Mouse (Mus musculus): Measurements from ENCODE around the gene Slc5a11. TPM values are rescaled to one million over a fixed set of nuclear protein-coding genes. Genes with fewer than 3 reads are reported as not detected.

The Slc5a11 gene
- polyA plus RNA-seq, 1 experiment from 2014 or later: 5.0 TPM

DNA sequence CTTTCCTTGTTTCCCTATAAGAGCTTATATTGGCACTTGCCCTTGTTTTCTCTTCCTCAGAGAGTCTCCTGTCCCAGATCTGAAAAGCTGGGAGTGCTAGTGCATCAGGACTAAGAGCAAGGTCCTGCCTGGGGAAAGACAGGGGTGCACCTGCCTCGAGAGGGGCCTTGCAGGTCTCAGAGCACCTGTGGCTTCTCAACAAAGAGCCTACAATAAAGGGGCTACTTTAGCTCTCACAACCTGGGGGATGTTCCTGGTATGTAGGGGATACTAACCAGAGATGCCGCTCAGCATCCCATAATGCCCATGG lies 6.0 kb downstream of the Slc5a11 start:
- no peaks in the 10 kb centered on the region for H3K9me3 ChIP-seq (ENCODE audit: low read length)
- no peak for ATAC-seq (ENCODE audit: low FRiP score, low TSS enrichment)
- H3K4me3 ChIP-seq (ENCODE audit: low read length): no peak overlapping the region
- H3K4me2 ChIP-seq (replicated peaks; ENCODE audit: low read depth, low read length): no peak overlapping the region
- no peaks in the 10 kb centered on the region for H3K27me3 ChIP-seq (ENCODE audit: insufficient read depth, low read length)
- no peaks in the 10 kb centered on the region for H3K36me3 ChIP-seq (ENCODE audit: insufficient read depth, low read length)
- H3K9ac ChIP-seq (replicated peaks; ENCODE audit: low read length): no peak overlapping the region
- H3K4me1 ChIP-seq (ENCODE audit: insufficient read depth, low read length): peaks cover 17% of the 10 kb centered on the region
- H3K27ac ChIP-seq (ENCODE audit: low read length): no peak overlapping the region; the same call in 1 of the 2 replicates
- WGBS: 57% methylated on average over 2 of the region's 2 CpGs

DNA sequence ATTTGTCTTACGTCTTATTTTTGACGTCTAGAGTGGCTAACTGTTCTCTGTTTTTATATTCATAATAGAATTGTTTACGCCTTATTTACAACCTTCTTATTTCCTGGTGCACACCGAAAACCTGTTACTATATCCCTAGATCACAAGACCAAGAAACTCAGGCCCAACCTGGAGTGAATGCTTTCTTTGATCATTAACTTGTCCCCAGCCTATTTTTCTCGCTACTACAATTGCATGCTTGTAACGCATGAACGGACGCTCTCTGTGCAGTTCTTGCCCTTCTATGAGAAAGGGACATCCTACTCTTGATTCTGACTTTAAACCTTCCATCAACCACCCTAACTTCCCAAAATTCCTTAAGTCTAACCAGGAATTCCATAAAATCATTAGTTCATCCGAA lies 9.5 kb downstream of the Slc5a11 start:
- no peak overlapping the region for H3K4me2 ChIP-seq (replicated peaks; ENCODE audit: low read depth, low read length)
- no peak overlapping the region for H3K9ac ChIP-seq (replicated peaks; ENCODE audit: low read length)
- no peak overlapping the region for H3K4me3 ChIP-seq (ENCODE audit: low read length)
- WGBS: 57% methylated on average over 9 of the region's 9 CpGs
- ATAC-seq (ENCODE audit: low FRiP score, low TSS enrichment): no peak
- H3K27ac ChIP-seq (ENCODE audit: low read length): no peak overlapping the region
- no peaks in the 10 kb centered on the region for H3K9me3 ChIP-seq (ENCODE audit: low read length)
- peaks cover 17% of the 10 kb centered on the region for H3K4me1 ChIP-seq (ENCODE audit: insufficient read depth, low read length)
- no peaks in the 10 kb centered on the region for H3K27me3 ChIP-seq (ENCODE audit: insufficient read depth, low read length)
- H3K36me3 ChIP-seq (ENCODE audit: insufficient read depth, low read length): no peaks in the 10 kb centered on the region

DNA sequence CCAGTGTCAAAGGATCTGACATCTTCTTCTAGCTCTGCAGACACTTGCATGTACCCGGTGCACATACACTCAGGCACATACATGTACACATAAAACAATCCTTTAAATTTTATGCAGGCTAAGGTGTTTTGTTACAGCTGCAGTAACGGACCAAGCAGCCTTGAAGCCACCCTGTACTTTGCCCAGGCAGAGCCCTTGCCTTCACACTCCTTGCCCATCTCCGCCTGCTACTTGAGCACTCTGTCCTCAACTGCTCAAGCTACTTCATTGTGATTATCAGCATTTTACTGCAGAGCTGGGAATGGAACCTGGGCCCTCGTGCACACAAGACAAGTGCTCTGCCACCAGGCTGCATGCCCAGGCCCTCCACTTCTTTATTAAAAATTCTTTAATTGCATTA lies 10.6 kb downstream of the Slc5a11 start:
- H3K4me1 ChIP-seq (ENCODE audit: insufficient read depth, low read length): peaks cover 12% of the 10 kb centered on the region
- H3K27ac ChIP-seq (ENCODE audit: low read length): no peak overlapping the region
- H3K9me3 ChIP-seq (ENCODE audit: low read length): no peaks in the 10 kb centered on the region
- H3K36me3 ChIP-seq (ENCODE audit: insufficient read depth, low read length): no peaks in the 10 kb centered on the region
- H3K9ac ChIP-seq (replicated peaks; ENCODE audit: low read length): no peak overlapping the region
- WGBS: 77% methylated on average over 4 of the region's 4 CpGs
- ATAC-seq (ENCODE audit: low FRiP score, low TSS enrichment): no peak
- no peak overlapping the region for H3K4me2 ChIP-seq (replicated peaks; ENCODE audit: low read depth, low read length)
- no peak overlapping the region for H3K4me3 ChIP-seq (ENCODE audit: low read length)
- H3K27me3 ChIP-seq (ENCODE audit: insufficient read depth, low read length): no peaks in the 10 kb centered on the region

DNA sequence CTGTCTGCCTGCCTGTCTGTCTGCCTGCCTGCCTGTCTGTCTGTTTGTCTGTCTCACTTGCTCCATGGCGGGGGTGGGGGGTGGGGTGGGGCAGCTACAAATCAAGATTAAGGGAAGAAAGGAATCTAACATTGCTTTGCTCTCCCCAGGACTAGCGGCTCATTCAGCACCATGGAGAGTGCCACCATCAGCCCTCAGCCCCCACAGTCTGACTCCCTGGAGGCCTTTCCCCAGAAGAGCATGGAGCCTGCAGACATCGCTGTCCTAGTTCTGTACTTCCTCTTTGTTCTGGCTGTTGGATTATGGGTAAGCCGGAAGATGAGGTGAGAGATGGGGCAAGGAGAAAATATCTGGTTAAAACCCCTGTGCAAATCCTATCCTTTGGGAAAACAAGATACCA lies 20.9 kb downstream of the Slc5a11 start:
- H3K27me3 ChIP-seq (ENCODE audit: insufficient read depth, low read length): no peaks in the 10 kb centered on the region
- no peak for ATAC-seq (ENCODE audit: low FRiP score, low TSS enrichment)

DNA sequence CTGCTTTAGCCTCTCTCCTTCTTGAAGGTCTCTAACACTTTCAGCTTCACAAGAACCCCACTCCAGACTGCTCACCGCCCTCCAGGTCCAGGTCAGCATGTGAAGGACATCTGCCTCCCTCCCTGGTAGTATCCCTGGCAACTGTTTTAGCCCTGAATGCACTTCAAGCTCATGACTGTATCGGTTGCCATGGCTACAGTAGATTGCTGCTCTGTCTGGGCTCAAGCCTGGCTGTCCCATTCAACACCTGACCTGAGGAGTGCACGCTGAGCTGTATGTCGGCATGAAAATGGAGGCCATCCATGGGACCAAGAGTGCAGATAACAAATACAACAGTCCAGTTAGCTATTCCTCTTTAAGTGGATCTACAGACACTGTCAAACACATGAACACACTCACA lies 24.0 kb downstream of the Slc5a11 start:
- WGBS: 78% methylated on average over 4 of the region's 4 CpGs

More for the DNA sequence above, 20.9 kb downstream of the Slc5a11 start:
- no peak overlapping the region for H3K9ac ChIP-seq (replicated peaks; ENCODE audit: low read length)
- H3K27ac ChIP-seq (ENCODE audit: low read length): no peak overlapping the region
- H3K4me3 ChIP-seq (ENCODE audit: low read length): no peak overlapping the region
- H3K4me2 ChIP-seq (replicated peaks; ENCODE audit: low read depth, low read length): no peak overlapping the region
- no peaks in the 10 kb centered on the region for H3K4me1 ChIP-seq (ENCODE audit: insufficient read depth, low read length)
- no peaks in the 10 kb centered on the region for H3K9me3 ChIP-seq (ENCODE audit: low read length)
- 21% methylated on average over 4 of the region's 4 CpGs for WGBS
- H3K36me3 ChIP-seq (ENCODE audit: insufficient read depth, low read length): no peaks in the 10 kb centered on the region

DNA sequence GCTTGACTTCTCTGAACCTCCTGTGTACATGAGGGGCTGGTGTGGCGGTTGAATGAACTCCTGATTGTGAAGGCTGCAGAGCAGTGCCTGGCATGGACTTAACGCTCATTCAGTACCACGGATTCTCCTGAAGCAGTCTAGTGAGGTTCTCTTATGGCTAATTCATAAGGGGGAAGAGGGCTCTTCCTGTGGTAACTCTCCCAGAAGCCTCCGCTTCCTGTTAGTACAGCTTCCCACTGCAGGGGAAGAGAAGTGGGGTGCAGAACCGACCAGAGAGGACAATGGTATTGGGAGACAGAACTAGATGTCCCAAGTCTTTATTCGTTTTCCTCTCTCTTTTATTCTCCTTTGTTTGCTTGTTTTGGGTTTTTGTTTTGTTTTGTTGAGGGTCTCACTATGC lies 25.5 kb downstream of the Slc5a11 start:
- H3K4me3 ChIP-seq (ENCODE audit: low read length): no peak overlapping the region
- ATAC-seq (ENCODE audit: low FRiP score, low TSS enrichment): no peak
- H3K36me3 ChIP-seq (ENCODE audit: insufficient read depth, low read length): no peaks in the 10 kb centered on the region
- H3K4me2 ChIP-seq (replicated peaks; ENCODE audit: low read depth, low read length): no peak overlapping the region
- no peaks in the 10 kb centered on the region for H3K9me3 ChIP-seq (ENCODE audit: low read length)
- WGBS: 68% methylated on average over 6 of the region's 6 CpGs
- H3K4me1 ChIP-seq (ENCODE audit: insufficient read depth, low read length): no peaks in the 10 kb centered on the region
- no peak overlapping the region for H3K9ac ChIP-seq (replicated peaks; ENCODE audit: low read length)
- no peak overlapping the region for H3K27ac ChIP-seq (ENCODE audit: low read length)
- no peaks in the 10 kb centered on the region for H3K27me3 ChIP-seq (ENCODE audit: insufficient read depth, low read length)

More for the DNA sequence above, 24.0 kb downstream of the Slc5a11 start:
- no peaks in the 10 kb centered on the region for H3K4me1 ChIP-seq (ENCODE audit: insufficient read depth, low read length)
- no peak overlapping the region for H3K4me2 ChIP-seq (replicated peaks; ENCODE audit: low read depth, low read length)
- no peak overlapping the region for H3K9ac ChIP-seq (replicated peaks; ENCODE audit: low read length)
- no peak overlapping the region for H3K27ac ChIP-seq (ENCODE audit: low read length)
- H3K9me3 ChIP-seq (ENCODE audit: low read length): no peaks in the 10 kb centered on the region
- no peaks in the 10 kb centered on the region for H3K27me3 ChIP-seq (ENCODE audit: insufficient read depth, low read length)
- H3K36me3 ChIP-seq (ENCODE audit: insufficient read depth, low read length): no peaks in the 10 kb centered on the region
- no peak for ATAC-seq (ENCODE audit: low FRiP score, low TSS enrichment)
- no peak overlapping the region for H3K4me3 ChIP-seq (ENCODE audit: low read length)

DNA sequence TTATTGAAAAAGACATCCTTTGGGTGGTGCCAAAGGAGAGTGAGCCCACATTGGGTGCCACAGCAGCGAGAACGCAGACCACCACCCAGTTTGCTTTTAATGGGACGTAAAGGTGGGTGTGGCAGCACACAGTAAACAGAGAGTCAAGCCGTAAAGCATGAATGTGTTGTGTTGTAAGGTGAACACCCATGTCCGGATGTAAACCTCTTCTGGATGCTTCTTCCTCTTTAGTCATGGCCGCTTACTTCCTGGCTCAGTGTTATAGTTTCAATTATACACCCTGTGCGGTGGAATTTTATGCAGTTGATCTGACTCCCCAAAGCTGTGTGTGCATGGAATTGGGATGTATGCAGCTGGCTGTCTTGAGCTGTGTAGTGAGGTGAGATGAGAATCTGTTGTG lies 27.7 kb downstream of the Slc5a11 start:
- H3K27ac ChIP-seq (ENCODE audit: low read length): no peak overlapping the region
- no peak overlapping the region for H3K4me2 ChIP-seq (replicated peaks; ENCODE audit: low read depth, low read length)
- no peaks in the 10 kb centered on the region for H3K36me3 ChIP-seq (ENCODE audit: insufficient read depth, low read length)
- 73% methylated on average over 7 of the region's 7 CpGs for WGBS
- H3K9ac ChIP-seq (replicated peaks; ENCODE audit: low read length): no peak overlapping the region
- H3K4me3 ChIP-seq (ENCODE audit: low read length): no peak overlapping the region
- H3K4me1 ChIP-seq (ENCODE audit: insufficient read depth, low read length): no peaks in the 10 kb centered on the region
- ATAC-seq (ENCODE audit: low FRiP score, low TSS enrichment): no peak
- no peaks in the 10 kb centered on the region for H3K9me3 ChIP-seq (ENCODE audit: low read length)
- no peaks in the 10 kb centered on the region for H3K27me3 ChIP-seq (ENCODE audit: insufficient read depth, low read length)

DNA sequence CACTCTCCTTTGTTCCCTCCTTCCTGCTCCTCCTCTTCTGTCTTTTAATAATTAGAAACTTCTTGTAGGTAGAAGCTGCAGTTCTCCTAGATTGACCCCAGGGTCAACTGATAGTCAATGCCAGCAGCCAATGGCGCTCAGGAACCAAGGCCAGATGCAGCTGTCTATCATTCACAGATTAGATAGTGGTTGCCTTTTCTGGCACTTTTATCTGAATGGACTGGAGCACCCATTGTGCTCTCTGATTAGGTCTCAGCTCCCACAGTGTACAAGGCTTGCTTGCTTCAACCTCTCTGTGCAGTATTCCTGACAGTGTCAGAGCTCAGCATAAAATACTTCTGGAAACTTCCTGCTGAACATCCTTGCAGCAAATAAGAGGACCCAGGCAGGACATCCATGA lies 30.3 kb downstream of the Slc5a11 start:
- Histone ChIP-seq H3K4me2 (replicated peaks; ENCODE audit: low read depth, low read length) (no peak overlapping the region), H3K36me3 (ENCODE audit: insufficient read depth, low read length) (no peaks in the 10 kb centered on the region), H3K9me3 (ENCODE audit: low read length) (no peaks in the 10 kb centered on the region), H3K27ac (ENCODE audit: low read length) (no peak overlapping the region), H3K27me3 (ENCODE audit: insufficient read depth, low read length) (no peaks in the 10 kb centered on the region), H3K9ac (replicated peaks; ENCODE audit: low read length) (no peak overlapping the region), H3K4me1 (ENCODE audit: insufficient read depth, low read length) (no peaks in the 10 kb centered on the region), H3K4me3 (ENCODE audit: low read length) (no peak overlapping the region)
- ATAC-seq (ENCODE audit: low FRiP score, low TSS enrichment): no peak
- 79% methylated on average over 1 of the region's 1 CpGs for WGBS

DNA sequence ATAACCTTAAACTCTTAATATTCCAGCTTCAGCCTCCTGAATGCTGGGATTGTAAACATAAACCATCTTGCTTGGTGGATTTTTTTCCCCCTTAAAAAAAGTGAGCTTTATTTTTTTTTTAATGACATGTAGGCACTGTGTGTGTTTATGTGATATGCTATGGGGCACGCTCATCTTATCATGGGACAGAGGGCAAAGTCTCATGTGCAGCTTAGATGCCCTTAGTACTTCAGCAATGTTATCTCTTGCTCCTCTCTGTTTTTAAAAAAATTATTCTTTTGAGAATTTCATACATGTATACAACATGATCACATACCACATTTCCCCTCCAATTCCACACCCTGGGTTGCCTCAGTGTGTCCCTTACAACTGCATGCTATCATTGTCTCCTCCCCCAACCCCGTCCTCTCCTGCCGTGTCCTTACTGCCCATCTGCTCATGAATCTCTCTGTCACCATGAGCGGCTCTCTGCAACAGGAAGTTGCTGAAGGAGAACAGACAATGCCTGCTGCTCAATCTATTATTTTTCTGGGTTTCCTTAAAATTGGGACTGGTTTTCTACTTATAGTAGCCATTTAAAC lies 32.0 kb downstream of the Slc5a11 start:
- WGBS: 26% methylated on average over 4 of the region's 4 CpGs
- Histone ChIP-seq H3K36me3 (ENCODE audit: insufficient read depth, low read length) (no peaks in the 10 kb centered on the region), H3K9ac (replicated peaks; ENCODE audit: low read length) (no peak overlapping the region), H3K27me3 (ENCODE audit: insufficient read depth, low read length) (no peaks in the 10 kb centered on the region), H3K4me1 (ENCODE audit: insufficient read depth, low read length) (no peaks in the 10 kb centered on the region), H3K4me2 (replicated peaks; ENCODE audit: low read depth, low read length) (no peak overlapping the region), H3K27ac (ENCODE audit: low read length) (no peak overlapping the region), H3K9me3 (ENCODE audit: low read length) (no peaks in the 10 kb centered on the region), H3K4me3 (ENCODE audit: low read length) (no peak overlapping the region)
- ATAC-seq (ENCODE audit: low FRiP score, low TSS enrichment): no peak

DNA sequence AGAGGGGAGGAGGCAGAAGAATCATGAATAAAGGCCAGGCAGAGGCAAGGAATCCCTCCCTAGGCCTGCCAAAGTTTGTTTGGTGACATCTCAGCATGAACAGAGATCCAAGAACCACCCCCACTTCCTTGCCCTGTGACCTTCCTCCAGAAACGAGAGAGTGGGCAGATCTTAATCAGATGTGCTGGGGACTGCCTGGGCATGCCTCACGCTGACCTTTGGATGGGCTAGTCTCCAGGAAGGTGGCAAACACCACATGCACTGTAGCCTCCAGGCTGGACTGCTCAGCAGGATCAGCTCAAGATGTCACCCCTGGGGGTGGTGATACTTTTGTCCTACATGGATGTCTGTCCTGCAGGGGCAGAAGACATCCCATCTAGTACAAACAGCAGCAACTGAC lies 33.6 kb downstream of the Slc5a11 start:
- Histone ChIP-seq H3K27me3 (ENCODE audit: insufficient read depth, low read length) (no peaks in the 10 kb centered on the region), H3K9me3 (ENCODE audit: low read length) (no peaks in the 10 kb centered on the region), H3K4me2 (replicated peaks; ENCODE audit: low read depth, low read length) (no peak overlapping the region), H3K4me3 (ENCODE audit: low read length) (no peak overlapping the region), H3K36me3 (ENCODE audit: insufficient read depth, low read length) (no peaks in the 10 kb centered on the region), H3K9ac (replicated peaks; ENCODE audit: low read length) (no peak overlapping the region), H3K27ac (ENCODE audit: low read length) (no peak overlapping the region), H3K4me1 (ENCODE audit: insufficient read depth, low read length) (no peaks in the 10 kb centered on the region)
- 37% methylated on average over 2 of the region's 2 CpGs for WGBS
- ATAC-seq (ENCODE audit: low FRiP score, low TSS enrichment): no peak

All from kidney, embryonic 16.5 days (tissue).